Mouse (Mus musculus): Measurements from ENCODE around the gene 1700008O03Rik. TPM values are rescaled to one million over a fixed set of nuclear protein-coding genes. Genes with fewer than 3 reads are reported as not detected.

The 1700008O03Rik gene
- polyA plus RNA-seq, 1 experiment from 2014 or later, result 0.99 TPM

- Histone ChIP-seq H3K36me3 (no peaks in the 10 kb centered on the region), H3K4me1 (replicated peaks) (peaks cover 9% of the 10 kb centered on the region), H3K27ac (peak overlapping the region; percentile 86; the same call in 1 of the 2 replicates), H3K4me2 (replicated peaks) (peak overlapping the region; percentile 80), H3K9me3 (no peaks in the 10 kb centered on the region), H3K9ac (peak overlapping the region; percentile 63), H3K4me3 (replicated peaks) (peak overlapping the region; percentile 56), H3K27me3 (replicated peaks) (no peaks in the 10 kb centered on the region)
- peak; percentile 22; the same call in 1 of the 2 replicates for ATAC-seq
- WGBS, result 2% methylated on average over 5 of the region's 5 CpGs
Measured at GRCm38 (mm10) chr7:44374756-44375155, 10.9 kb downstream of the 1700008O03Rik start.

- no peaks in the 10 kb centered on the region for H3K9me3 ChIP-seq
- no peaks in the 10 kb centered on the region for H3K36me3 ChIP-seq
- peak; percentile 95 for ATAC-seq
- WGBS, result 1% methylated on average over 19 of the region's 19 CpGs
- peak overlapping the region; percentile 56 for H3K4me3 ChIP-seq (replicated peaks)
- H3K27me3 ChIP-seq (replicated peaks), result no peaks in the 10 kb centered on the region
- H3K27ac ChIP-seq, result peak overlapping the region; percentile 86
- H3K4me1 ChIP-seq (replicated peaks), result peaks cover 9% of the 10 kb centered on the region
- H3K9ac ChIP-seq, result peak overlapping the region; percentile 63
- H3K4me2 ChIP-seq (replicated peaks), result peak overlapping the region; percentile 80
Measured at GRCm38 (mm10) chr7:44373889-44374652, 11.5 kb downstream of the 1700008O03Rik start.

DNA sequence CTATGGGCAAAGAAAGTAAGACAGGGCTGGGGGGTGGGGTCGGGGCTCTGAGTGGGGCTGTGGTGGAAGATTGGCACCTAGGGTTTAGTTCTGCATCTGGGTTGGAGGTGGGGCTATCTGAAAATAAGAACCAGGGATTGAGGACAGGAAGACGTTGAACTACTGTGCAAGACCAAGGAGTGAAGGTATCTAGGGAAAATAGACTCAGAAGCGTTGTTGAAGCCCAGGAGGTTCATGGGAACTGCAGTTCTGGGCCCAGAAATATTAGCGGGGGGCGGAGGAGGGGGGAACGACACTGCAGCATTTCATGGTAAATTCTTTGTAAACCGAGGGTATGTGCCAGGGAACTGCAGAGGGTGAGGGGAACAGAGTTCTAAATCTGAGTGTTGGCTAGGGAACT, 12.2 kb downstream of the 1700008O03Rik start:
- H3K4me1 ChIP-seq (replicated peaks), result peaks cover 9% of the 10 kb centered on the region
- H3K9me3 ChIP-seq, result no peaks in the 10 kb centered on the region
- H3K4me2 ChIP-seq (replicated peaks), result peak overlapping the region; percentile 80
- H3K27me3 ChIP-seq (replicated peaks), result no peaks in the 10 kb centered on the region
- no peak for ATAC-seq
- peak overlapping the region; percentile 56 for H3K4me3 ChIP-seq (replicated peaks)
- no peaks in the 10 kb centered on the region for H3K36me3 ChIP-seq
- 12% methylated on average over 7 of the region's 7 CpGs for WGBS
- 0 out of 2 replicates have a peak overlapping the region, but pooled peaks have one; percentile 4 for H3K9ac ChIP-seq
- no peak overlapping the region for H3K27ac ChIP-seq

GRCm38 (mm10) chr7:44372678-44373077, 12.9 kb downstream of the 1700008O03Rik start:
- no peak overlapping the region for H3K4me3 ChIP-seq (replicated peaks)
- no peaks in the 10 kb centered on the region for H3K9me3 ChIP-seq
- H3K27ac ChIP-seq, result no peak overlapping the region
- 88% methylated on average over 8 of the region's 8 CpGs for WGBS
- H3K9ac ChIP-seq, result no peak overlapping the region
- ATAC-seq, result no peak
- peaks cover 9% of the 10 kb centered on the region for H3K4me1 ChIP-seq (replicated peaks)
- no peaks in the 10 kb centered on the region for H3K27me3 ChIP-seq (replicated peaks)
- H3K36me3 ChIP-seq, result no peaks in the 10 kb centered on the region
- H3K4me2 ChIP-seq (replicated peaks), result no peak overlapping the region

GRCm38 (mm10) chr7:44360792-44361301, 24.8 kb downstream of the 1700008O03Rik start:
- Histone ChIP-seq H3K9ac (no peak overlapping the region), H3K36me3 (no peaks in the 10 kb centered on the region), H3K4me1 (replicated peaks) (peaks cover 28% of the 10 kb centered on the region), H3K4me2 (replicated peaks) (peak overlapping the region; percentile 91), H3K9me3 (no peaks in the 10 kb centered on the region), H3K4me3 (replicated peaks) (peak overlapping the region; percentile 51), H3K27ac (no peak overlapping the region), H3K27me3 (replicated peaks) (peaks cover 47% of the 10 kb centered on the region)
- 5% methylated on average over 21 of the region's 21 CpGs for WGBS
- peak; percentile 15; the same call in 1 of the 2 replicates for ATAC-seq

- Histone ChIP-seq H3K9ac (peak overlapping the region; percentile 44), H3K9me3 (no peaks in the 10 kb centered on the region), H3K4me2 (replicated peaks) (peak overlapping the region; percentile 91), H3K4me3 (replicated peaks) (peak overlapping the region; percentile 51), H3K4me1 (replicated peaks) (peaks cover 28% of the 10 kb centered on the region), H3K27ac (0 out of 2 replicates have a peak overlapping the region, but pooled peaks have one; percentile 32), H3K27me3 (replicated peaks) (peaks cover 54% of the 10 kb centered on the region), H3K36me3 (no peaks in the 10 kb centered on the region)
- WGBS, result under 1% methylated on average over 54 of the region's 54 CpGs
- peak; percentile 86 for ATAC-seq
Measured at GRCm38 (mm10) chr7:44359908-44360672, 25.5 kb downstream of the 1700008O03Rik start.

DNA sequence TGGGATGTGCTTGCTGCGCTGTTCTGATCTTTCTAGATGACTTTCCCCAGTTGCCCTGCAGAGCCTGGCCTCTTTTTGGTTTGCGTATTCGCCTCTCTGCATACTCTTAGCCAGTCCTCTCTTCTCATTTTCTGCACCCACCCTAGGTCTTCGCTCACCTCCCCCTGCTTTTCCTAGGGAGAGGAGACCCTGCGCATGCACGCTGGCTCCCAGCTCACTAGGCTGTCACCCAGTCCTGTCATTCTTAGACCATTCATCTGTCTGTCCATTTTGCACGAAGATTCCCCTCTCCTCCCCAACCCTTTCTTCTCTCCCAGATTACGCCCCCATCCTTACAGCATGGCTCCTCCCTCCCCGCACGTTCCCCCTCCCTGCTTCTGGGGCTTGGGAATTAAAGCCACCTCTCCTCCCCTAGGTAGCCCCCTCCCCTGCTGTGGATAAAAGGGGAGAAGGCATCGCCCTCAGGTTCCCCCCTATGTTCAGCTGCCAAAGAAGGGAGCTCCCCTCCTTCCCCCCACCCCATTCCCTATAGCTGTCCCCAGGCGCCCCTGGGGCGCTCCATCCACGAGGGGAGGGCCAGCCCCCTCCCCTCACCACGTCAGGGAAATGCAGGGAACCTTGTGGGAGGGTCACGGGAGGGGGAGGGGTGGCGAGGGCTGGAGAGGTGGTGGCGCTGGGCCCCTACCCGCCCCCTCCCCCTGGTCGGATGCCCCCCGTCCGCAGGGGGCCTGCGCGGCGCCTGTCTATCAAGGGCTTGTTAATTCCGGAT, 26.6 kb downstream of the 1700008O03Rik start:
- H3K27ac ChIP-seq, result no peak overlapping the region
- ATAC-seq, result no peak; the same call in 1 of the 2 replicates
- H3K4me3 ChIP-seq (replicated peaks), result peak overlapping the region; percentile 51

DNA sequence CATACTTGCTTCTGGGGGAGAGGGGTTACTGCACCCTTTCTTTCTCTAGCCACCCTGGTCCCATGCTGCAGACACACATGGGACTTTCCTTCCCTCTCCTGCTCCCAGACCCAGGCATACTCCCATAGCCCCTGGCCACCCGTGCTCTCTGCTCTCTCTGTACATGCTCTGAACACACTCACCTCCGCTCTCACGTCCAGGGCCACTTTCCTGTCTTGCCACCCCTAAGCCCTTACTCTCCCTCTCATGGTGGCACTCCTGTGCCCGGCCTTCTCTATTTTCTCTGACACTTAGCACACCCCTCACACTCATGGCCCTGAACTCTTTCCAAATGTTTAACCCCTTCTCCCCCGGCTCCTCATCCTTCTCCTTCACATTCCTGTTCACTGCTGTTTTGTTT, 27.6 kb downstream of the 1700008O03Rik start:
- no peak overlapping the region for H3K4me3 ChIP-seq (replicated peaks)
- peaks cover 37% of the 10 kb centered on the region for H3K4me1 ChIP-seq (replicated peaks)
- 16% methylated on average over 5 of the region's 5 CpGs for WGBS
- no peak for ATAC-seq
- no peak overlapping the region for H3K27ac ChIP-seq
- no peaks in the 10 kb centered on the region for H3K9me3 ChIP-seq
- peaks cover 71% of the 10 kb centered on the region for H3K27me3 ChIP-seq (replicated peaks)
- no peak overlapping the region for H3K4me2 ChIP-seq (replicated peaks)
- H3K36me3 ChIP-seq, result no peaks in the 10 kb centered on the region
- no peak overlapping the region for H3K9ac ChIP-seq

More for the DNA sequence above, 26.6 kb downstream of the 1700008O03Rik start:
- Histone ChIP-seq H3K4me2 (replicated peaks) (peak overlapping the region; percentile 91), H3K4me1 (replicated peaks) (peaks cover 28% of the 10 kb centered on the region), H3K9ac (peak overlapping the region; percentile 42), H3K36me3 (no peaks in the 10 kb centered on the region), H3K27me3 (replicated peaks) (peaks cover 61% of the 10 kb centered on the region), H3K9me3 (no peaks in the 10 kb centered on the region)
- 17% methylated on average over 14 of the region's 26 CpGs for WGBS

DNA sequence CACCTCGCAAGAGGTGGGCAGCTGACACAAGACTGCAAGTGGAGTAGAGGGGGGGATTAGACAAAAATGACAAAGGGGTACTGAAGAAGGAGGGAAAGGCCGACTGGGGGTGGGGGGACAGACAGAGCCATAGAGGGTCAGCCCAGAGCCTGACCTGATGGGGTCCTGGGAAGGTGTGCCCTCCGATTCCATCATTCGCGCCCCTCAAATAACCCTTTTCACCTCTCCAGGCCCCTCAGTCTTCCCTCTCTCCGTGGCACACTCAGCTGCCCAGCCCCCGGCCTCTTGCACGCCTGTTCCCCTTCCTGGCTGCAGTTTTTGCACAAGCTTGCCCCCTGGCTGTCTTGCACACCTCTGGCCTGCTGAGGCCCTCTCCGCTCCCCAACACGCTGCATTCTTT, 28.1 kb downstream of the 1700008O03Rik start:
- Histone ChIP-seq H3K9ac (no peak overlapping the region), H3K27me3 (replicated peaks) (peaks cover 72% of the 10 kb centered on the region), H3K4me3 (replicated peaks) (no peak overlapping the region), H3K27ac (no peak overlapping the region), H3K36me3 (no peaks in the 10 kb centered on the region), H3K4me2 (replicated peaks) (peak overlapping the region; percentile 48), H3K9me3 (no peaks in the 10 kb centered on the region), H3K4me1 (replicated peaks) (peaks cover 41% of the 10 kb centered on the region)
- no peak for ATAC-seq
- 17% methylated on average over 10 of the region's 10 CpGs for WGBS

- Histone ChIP-seq H3K4me1 (replicated peaks) (peaks cover 45% of the 10 kb centered on the region), H3K27ac (no peak overlapping the region), H3K4me3 (replicated peaks) (peak overlapping the region; percentile 18), H3K9me3 (no peaks in the 10 kb centered on the region), H3K36me3 (no peaks in the 10 kb centered on the region), H3K9ac (0 out of 2 replicates have a peak overlapping the region, but pooled peaks have one; percentile 17), H3K4me2 (replicated peaks) (peak overlapping the region; percentile 48), H3K27me3 (replicated peaks) (peaks cover 79% of the 10 kb centered on the region)
- no peak for ATAC-seq
- WGBS, result 5% methylated on average over 35 of the region's 35 CpGs
Measured at GRCm38 (mm10) chr7:44356590-44357481, 28.8 kb downstream of the 1700008O03Rik start.

GRCm38 (mm10) chr7:44355411-44355810, 30.2 kb downstream of the 1700008O03Rik start:
- H3K27ac ChIP-seq, result no peak overlapping the region
- no peak overlapping the region for H3K4me2 ChIP-seq (replicated peaks)
- H3K27me3 ChIP-seq (replicated peaks), result peaks cover 85% of the 10 kb centered on the region
- no peak overlapping the region for H3K4me3 ChIP-seq (replicated peaks)
- 74% methylated on average over 6 of the region's 6 CpGs for WGBS
- no peak overlapping the region for H3K9ac ChIP-seq
- H3K9me3 ChIP-seq, result no peaks in the 10 kb centered on the region
- peaks cover 46% of the 10 kb centered on the region for H3K4me1 ChIP-seq (replicated peaks)
- ATAC-seq, result no peak
- no peaks in the 10 kb centered on the region for H3K36me3 ChIP-seq
